Mouse (Mus musculus) macrophage (primary cell): ENCODE data around the gene Ccs. TPM values are rescaled to one million over a fixed set of nuclear protein-coding genes. Genes with fewer than 3 reads are reported as not detected.

Experiments
- polyA plus RNA-seq: library from polyadenylated mRNA; stranded (reverse); fragments of 250-400 nt; gene quantifications from 3 replicates; pipeline ENCODE4 v1.2.4, GENCODE M21; 2018; ENCODE audit warnings: inconsistent platforms

Ccs gene
- polyA plus RNA-seq, 1 experiment from 2014 or later = 17.8 TPM

Other genes starting within 250 kb of the Ccs start
- gene Lrfn4, start 223.7 kb downstream of the Ccs start, polyA plus RNA-seq = 0.61 to 2.0 TPM (median 1.0 TPM) in 3 replicates
- gene Rce1, start 213.7 kb downstream of the Ccs start, polyA plus RNA-seq = 11.3 to 29.4 TPM (median 20.2 TPM) in 3 replicates
- gene Gm960, start 140.7 kb downstream of the Ccs start, polyA plus RNA-seq = not detected in 3 replicates
- 0.05 to 0.11 TPM (median 0.10 TPM) in 3 replicates for gene Sptbn2, start 128.2 kb downstream of the Ccs start, polyA plus RNA-seq
- gene Rbm4b, start 82.8 kb downstream of the Ccs start, polyA plus RNA-seq = 5.4 to 7.3 TPM (median 5.9 TPM) in 3 replicates
- 12.7 to 21.9 TPM (median 16.4 TPM) in 3 replicates for gene Rbm4, start 45.4 kb downstream of the Ccs start, polyA plus RNA-seq
- 1.3 to 5.1 TPM (median 3.4 TPM) in 3 replicates for gene Gm21992, start 27.7 kb downstream of the Ccs start, polyA plus RNA-seq
- gene Rbm14, start 27.7 kb downstream of the Ccs start, polyA plus RNA-seq = 10.2 to 18.9 TPM (median 15.8 TPM) in 3 replicates
- 0.07 to 0.10 TPM in 2 of 3 replicates, not detected in the other for gene Ccdc87, start within 50 bp of the Ccs start, polyA plus RNA-seq
- 5.4 to 22.4 TPM (median 9.6 TPM) in 3 replicates for gene Ctsf, start 15.8 kb upstream of the Ccs start, polyA plus RNA-seq
- gene Actn3, start 38.6 kb upstream of the Ccs start, polyA plus RNA-seq = not detected in 3 replicates
- gene Zdhhc24, start 39.3 kb upstream of the Ccs start, polyA plus RNA-seq = 13.7 to 17.2 TPM (median 17.1 TPM) in 3 replicates
- 0.58 to 1.1 TPM (median 1.0 TPM) in 3 replicates for gene Bbs1, start 67.3 kb upstream of the Ccs start, polyA plus RNA-seq
- gene Dpp3, start 89.0 kb upstream of the Ccs start, polyA plus RNA-seq = 28.6 to 57.3 TPM (median 47.9 TPM) in 3 replicates
- gene Peli3, start 103.8 kb upstream of the Ccs start, polyA plus RNA-seq = 0.82 to 2.1 TPM (median 1.7 TPM) in 3 replicates
- 30.6 to 71.3 TPM (median 40.0 TPM) in 3 replicates for gene Mrpl11, start 122.8 kb upstream of the Ccs start, polyA plus RNA-seq
- 0.11 to 0.41 TPM (median 0.32 TPM) in 3 replicates for gene Npas4, start 151.0 kb upstream of the Ccs start, polyA plus RNA-seq
- gene Slc29a2, start 184.5 kb upstream of the Ccs start, polyA plus RNA-seq = 0.75 to 2.2 TPM (median 0.76 TPM) in 3 replicates
- 12.6 to 23.0 TPM (median 17.7 TPM) in 3 replicates for gene B4gat1, start 199.5 kb upstream of the Ccs start, polyA plus RNA-seq
- 0.76 to 2.0 TPM (median 0.80 TPM) in 3 replicates for gene AC124502.3, start 199.6 kb upstream of the Ccs start, polyA plus RNA-seq
- gene Brms1, start 202.0 kb upstream of the Ccs start, polyA plus RNA-seq = 61.2 to 78.9 TPM (median 63.9 TPM) in 3 replicates
- 0.08 to 0.37 TPM (median 0.11 TPM) in 3 replicates for gene Rin1, start 211.1 kb upstream of the Ccs start, polyA plus RNA-seq
- not detected in 3 replicates for gene Cd248, start 228.7 kb upstream of the Ccs start, polyA plus RNA-seq
- 0.04 to 0.26 TPM (median 0.06 TPM) in 3 replicates for gene Tmem151a, start 246.2 kb upstream of the Ccs start, polyA plus RNA-seq
- gene Yif1a, start 249.2 kb upstream of the Ccs start, polyA plus RNA-seq = 32.3 to 57.6 TPM (median 51.7 TPM) in 3 replicates